Mouse (Mus musculus) large intestine, adult 2 months (tissue): ENCODE results near the gene Grb2. TPM values are rescaled to one million over a fixed set of nuclear protein-coding genes. Genes with fewer than 3 reads are reported as not detected.
"Not testable (repeated sequence)": the region's sequence is repeated elsewhere in the genome, so short reads cannot be mapped to it uniquely, and the experiment has no call there.

Experiments used
- DNase-seq: peaks from one replicate; pipeline ENCODE4 v3.0.0-alpha.2; 2012; ENCODE audit warnings: low read depth, low spot score
- WGBS: fragments of 180-500 bp; shearing (Covaris S2); methylation state at CpG from one replicate; pipeline ENCODE4 v1.1.7; 2018; 5-methylcytosine and 5-hydroxymethylcytosine counted together
- polyA plus RNA-seq: library from polyadenylated mRNA; depleted of rRNA; stranded (reverse); fragments of >200 nt; gene quantifications from 2 replicates; pipeline ENCODE4 v1.2.3, GENCODE M21; 2012

The Grb2 gene
- polyA plus RNA-seq, 1 experiment: 43.6 TPM

DNA sequence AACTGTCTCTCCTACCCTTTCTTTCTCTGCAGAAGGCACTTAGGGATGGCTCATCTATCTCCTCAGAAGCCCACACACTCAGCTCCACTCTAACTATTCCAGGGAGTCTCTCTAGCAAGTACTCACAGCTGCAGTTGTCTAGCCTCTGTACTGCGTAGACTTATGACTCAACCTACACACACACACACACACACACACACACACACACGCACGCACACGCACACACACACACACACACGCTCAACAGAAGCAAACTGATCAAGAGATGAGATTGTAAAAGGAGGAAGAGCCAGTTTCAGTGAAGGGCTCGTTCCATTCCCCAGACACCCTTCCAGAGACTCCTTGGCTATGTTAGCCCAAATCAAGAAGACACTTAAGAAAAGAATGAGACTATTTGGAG is 49.9 kb downstream of the Grb2 start:
- 78% methylated on average over 6 of the region's 6 CpGs for WGBS
- no peak for DNase-seq

- DNase-seq: no peak
- WGBS: 63% methylated on average over 2 of the region's 2 CpGs
Measured at GRCm38 (mm10) chr11:115654128-115654527, 54.3 kb downstream of the Grb2 start.

DNA sequence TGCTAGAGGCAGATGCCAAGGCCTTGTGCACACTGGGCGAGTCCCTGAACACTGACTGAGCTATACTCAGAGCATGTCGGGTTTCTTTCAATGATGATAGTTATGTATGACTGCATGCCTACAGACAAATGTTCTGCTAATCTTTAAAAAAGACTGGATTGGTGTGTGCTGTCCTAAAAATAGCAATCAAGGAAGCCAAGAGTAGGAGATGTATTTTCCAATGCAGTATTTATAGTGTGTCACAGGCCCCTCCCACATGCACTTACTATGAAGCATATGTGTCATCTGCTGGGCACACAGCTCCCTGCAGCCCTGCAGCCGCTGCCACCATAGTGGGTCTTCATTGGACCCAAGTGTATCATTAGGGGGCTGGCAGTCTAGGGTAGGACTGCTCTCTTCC is 55.2 kb downstream of the Grb2 start:
- DNase-seq: no peak
- WGBS: 83% methylated on average over 3 of the region's 3 CpGs

- 83% methylated on average over 3 of the region's 3 CpGs for WGBS
- DNase-seq: no peak
Measured at GRCm38 (mm10) chr11:115651680-115652079, 56.7 kb downstream of the Grb2 start.

DNA sequence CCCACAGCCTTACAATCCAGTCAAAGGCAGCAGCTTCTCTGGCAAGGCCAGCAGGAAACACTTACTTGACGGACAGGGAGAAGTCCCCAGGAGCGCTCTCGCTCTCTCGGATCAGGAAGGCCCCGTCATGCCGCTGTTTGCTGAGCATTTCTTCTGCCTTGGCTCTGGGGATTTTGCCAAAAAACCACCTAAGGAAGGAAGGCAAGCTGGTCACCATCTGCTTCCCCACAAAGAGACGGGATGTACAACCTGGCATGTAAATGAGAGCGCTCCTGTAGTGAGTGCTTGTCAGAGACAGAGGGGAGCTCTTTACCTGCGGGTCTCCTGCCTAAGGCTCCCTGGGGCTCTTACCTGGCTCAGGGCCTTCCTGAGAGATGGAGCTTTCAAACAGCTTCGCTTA is 58.7 kb downstream of the Grb2 start:
- no peak for DNase-seq
- WGBS: 71% methylated on average over 10 of the region's 10 CpGs

DNA sequence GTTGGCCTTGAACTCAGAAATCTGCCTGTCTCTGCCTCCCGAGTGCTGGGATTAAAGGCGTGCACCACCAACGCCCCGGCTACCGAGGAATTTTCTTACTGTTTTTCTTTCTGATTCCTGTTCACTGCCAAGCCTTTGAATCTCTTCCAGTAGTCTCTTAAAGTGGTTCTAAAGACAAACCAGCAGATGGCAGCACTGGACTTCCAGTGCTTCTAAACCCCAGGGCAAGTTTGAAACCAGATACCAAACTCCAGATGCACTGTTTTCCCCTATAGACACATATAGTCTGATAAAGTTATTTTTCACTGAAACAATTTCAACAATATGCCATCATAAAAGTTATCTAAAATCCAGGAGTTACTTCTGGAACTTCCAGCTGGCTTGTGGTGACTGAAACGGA is 60.9 kb downstream of the Grb2 start:
- DNase-seq: no peak
- 17% methylated on average over 6 of the region's 6 CpGs for whole genome bisulfite sequencing

DNA sequence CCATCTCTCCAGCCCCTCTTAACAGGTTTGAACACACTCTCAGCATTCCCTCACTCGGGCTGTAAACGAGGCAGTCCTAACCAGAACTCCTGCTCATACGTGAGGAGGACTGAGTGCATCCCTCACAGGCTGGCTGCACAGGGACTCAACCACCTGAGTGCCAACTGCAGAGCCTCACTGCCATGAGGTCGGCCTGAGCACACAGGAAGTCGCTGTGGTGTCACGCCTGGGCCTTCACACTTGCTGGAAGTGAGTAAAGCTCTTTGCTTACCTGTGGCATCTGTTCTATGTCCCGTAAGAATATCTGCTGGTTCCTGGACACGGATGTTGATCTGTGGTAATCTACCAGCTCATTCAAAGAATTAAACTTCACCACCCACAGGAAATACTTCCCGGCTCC is 62.0 kb downstream of the Grb2 start:
- 90% methylated on average over 9 of the region's 9 CpGs for WGBS

GRCm38 (mm10) chr11:115645498-115645897 is 62.9 kb downstream of the Grb2 start:
- 88% methylated on average over 14 of the region's 14 CpGs for WGBS
- not testable (repeated sequence) for DNase-seq

More for the DNA sequence above, 62.0 kb downstream of the Grb2 start:
- DNase-seq: no peak

GRCm38 (mm10) chr11:115644308-115644707 is 64.1 kb downstream of the Grb2 start:
- WGBS: 91% methylated on average over 13 of the region's 13 CpGs
- DNase-seq: no peak

- WGBS: 73% methylated on average over 10 of the region's 10 CpGs
- no peak for DNase-seq
Measured at GRCm38 (mm10) chr11:115643265-115643664, 65.1 kb downstream of the Grb2 start.

DNA sequence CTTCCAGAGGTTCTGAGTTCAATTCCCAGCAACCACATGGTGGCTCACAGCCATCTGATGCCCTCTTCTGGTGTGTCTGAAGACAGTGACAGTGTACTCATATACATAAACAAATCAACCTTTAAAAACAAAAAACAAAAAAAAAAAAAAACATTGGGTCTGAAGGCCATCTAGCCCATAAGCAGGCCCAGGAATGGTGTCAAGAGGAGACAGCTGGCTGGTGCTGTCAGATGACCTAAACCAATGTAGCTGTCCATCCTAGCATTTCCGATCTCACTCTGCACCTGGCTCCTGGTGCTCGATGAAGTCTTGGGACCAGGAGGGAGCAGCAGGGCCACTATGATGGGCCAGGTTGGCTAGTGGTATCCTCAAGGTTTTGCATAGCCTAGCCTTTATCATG is 65.7 kb downstream of the Grb2 start:
- DNase-seq: no peak
- WGBS: 100% methylated on average over 2 of the region's 2 CpGs

- no peak for DNase-seq
- whole genome bisulfite sequencing: 81% methylated on average over 4 of the region's 4 CpGs
Measured at GRCm38 (mm10) chr11:115641664-115642036, 66.7 kb downstream of the Grb2 start.

- DNase-seq: no peak
- 50% methylated on average over 14 of the region's 14 CpGs for WGBS
Measured at GRCm38 (mm10) chr11:115640978-115641663, 67.3 kb downstream of the Grb2 start.

DNA sequence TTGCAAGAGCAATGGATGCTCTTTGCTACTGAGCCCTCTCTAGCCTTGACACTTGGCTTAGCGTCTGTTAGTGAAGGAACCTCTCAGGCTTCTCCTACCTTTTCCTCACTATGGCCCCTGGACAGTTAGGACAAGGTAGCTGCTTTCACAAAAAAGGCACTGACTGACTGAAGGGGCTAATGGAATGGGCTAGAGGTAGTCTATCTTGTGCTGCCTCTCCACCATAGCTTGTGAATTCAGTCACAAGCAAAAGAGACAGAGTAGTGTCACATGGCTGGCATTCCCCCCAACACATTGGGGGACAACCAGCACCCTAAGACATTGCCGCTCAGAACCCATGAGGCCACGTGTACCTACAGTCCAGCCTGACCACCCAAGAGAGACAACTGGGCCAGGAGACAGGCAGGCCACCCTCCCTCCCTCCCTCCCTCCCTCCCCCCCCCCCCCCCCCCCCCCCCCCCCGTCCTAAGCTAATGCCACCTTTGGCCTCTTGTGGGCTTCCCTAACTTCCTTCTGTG is 68.0 kb downstream of the Grb2 start:
- DNase-seq: no peak
- 91% methylated on average over 3 of the region's 4 CpGs for WGBS

DNA sequence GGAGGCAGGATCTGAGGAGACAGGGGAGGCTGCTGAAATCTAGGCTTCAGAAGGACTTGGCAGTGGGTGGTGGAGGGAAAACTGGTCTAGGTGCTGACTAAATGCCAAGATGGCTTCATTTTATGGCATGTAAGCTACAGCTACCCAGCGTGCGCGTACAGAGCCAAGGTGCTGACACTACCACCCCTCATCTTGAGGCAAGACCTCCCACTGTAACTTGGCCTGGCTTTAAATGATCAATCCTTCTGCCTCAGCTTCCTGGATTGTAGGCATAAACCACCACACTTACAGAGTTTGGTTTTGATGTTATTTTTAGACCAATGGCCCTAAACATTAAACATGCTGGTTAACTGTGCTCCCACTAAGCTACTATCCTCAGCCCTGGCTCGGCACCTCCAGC is 68.9 kb downstream of the Grb2 start:
- WGBS: 48% methylated on average over 4 of the region's 4 CpGs
- no peak for DNase-seq

DNA sequence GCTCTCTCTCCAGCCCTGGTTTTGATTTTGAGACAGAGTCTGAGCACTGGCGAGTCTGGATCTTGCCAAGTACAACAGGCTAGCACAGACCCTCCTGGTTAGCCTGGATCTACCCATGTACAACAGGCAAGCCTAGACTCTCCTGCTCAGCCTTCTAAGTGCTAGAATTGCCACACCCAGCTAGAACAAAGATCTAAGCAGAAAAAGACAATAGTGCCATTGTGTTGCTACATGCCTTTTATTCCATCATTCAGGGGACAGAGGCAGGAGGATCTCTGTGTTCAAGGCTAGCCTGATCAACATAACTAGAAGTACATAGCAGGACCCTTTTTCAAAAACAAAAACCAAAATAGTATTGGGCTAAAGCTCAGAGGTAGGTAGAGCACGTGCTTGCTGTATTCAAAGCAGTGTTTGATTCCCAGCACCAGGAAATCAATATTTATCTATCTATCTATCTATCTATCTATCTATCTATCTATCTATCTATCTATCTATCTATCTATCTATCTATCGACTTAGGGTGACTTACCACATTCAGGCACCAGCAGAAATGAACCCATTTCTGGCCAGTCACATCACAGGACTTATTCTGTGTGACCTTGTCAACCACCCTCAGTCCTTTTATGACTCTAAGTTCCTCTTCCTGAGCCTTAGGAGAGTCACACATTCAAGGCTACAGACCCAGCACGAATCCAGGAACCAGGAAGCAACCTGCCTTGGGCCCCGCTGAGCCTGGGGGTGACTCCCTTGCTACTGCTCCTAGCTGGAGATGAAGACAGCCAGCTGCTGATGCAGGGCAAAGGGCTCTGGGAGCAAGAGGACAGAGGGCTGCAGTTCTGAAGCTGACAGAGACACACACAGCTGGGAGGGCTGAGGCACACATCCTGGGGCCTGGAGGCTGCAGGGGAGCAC is 69.6 kb downstream of the Grb2 start:
- no peak for DNase-seq
- 54% methylated on average over 5 of the region's 5 CpGs for WGBS

DNA sequence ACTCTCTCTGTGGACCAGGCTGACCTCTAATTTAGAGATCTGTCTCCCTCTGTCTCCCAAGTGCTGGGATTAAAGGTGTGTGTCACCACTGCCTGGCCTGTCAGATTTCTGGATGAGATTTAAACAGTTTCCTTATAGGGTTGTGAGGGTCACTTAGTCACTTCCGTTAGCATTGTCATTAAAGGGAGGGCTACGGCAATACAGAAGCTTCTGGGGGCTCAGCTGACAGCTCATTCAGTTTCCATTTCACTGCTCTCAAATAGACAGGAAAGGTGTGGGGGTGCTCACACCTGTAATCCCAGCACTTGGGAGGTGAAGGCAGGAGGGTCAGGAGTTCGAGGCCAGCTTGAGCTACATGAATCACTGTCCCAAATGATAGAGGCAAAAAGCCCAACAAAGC is 71.4 kb downstream of the Grb2 start:
- no peak for DNase-seq
- WGBS: 64% methylated on average over 3 of the region's 3 CpGs

DNA sequence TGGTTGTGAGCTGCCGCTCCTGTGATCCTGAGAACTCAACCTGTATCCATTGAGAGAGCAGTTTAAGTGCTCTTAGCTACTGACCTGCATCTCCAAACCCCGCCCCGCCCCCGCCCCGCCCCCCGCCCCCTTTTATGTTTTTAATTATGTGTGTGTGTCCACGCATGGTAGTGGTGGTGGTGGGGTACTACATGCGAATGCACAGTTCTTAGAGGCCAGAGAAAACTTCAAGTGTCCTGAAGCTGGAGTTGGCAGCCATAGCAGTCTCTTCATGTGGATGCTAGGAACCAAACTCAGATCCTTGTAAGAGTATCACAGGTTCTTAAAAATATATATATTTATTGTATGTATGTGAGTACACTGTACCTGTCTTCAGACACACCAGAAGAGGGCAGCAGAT is 72.9 kb downstream of the Grb2 start:
- no peak for DNase-seq
- 75% methylated on average over 8 of the region's 8 CpGs for WGBS

DNA sequence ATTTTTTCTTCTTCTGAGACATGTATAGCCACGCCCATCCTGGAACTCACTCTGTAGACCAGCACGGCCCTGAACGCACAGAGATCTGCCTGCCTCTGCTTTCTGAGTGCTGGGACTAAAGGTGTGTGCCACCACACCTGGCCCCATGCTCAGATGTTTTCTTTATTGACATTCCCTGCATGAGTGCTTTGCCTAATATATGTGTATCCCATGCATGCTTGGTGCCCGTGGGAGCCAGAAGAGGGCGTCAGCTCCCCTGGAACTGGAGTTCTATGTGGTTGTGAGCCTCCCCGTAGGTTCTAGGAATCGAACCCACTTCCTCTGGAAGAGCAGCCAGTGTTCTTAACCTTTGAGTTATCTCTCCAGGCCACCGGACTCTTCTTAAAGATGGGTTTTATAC is 73.4 kb downstream of the Grb2 start:
- WGBS: 85% methylated on average over 8 of the region's 8 CpGs
- no peak for DNase-seq

DNA sequence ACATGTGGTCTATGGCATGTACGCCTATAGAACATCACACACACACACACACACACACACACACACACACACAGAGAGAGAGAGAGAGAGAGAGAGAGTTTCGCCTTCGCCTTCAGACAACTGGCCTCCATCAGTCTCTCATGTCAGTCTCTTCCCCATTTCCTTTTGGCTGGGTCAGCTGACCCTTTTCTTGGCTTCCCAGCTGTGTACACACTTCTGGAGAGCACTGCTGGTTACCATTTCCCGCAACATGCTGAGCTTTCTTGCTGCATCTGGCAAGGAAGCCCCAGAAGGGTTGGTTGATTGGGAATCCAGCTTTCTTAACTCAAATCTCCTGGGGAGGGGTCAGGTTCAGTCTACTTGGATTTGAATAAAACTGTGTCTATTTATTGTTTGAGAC is 74.3 kb downstream of the Grb2 start:
- WGBS: 65% methylated on average over 4 of the region's 4 CpGs
- DNase-seq: no peak

DNA sequence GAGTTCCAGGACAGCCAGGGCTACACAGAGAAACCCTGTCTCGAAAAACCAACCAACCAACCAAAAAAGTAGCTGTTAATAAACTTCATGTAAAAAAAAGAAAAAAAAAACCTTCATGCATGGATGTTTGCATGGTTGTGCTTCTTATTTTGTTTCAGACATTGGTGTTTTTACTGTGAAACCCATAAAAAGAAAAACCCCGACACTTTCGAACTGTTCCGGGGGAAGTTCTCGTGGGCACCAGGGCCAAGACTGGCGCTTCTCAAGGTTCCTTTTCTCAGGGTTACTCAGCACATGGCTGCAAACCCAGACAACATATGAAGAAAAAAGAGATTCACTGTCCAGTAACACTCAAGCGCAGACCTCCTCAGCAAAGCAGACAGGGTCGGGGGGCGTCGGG is 75.5 kb downstream of the Grb2 start:
- DNase-seq: no peak
- WGBS: 82% methylated on average over 10 of the region's 10 CpGs
